Mouse (Mus musculus): ENCODE results near the gene Bik. TPM values are rescaled to one million over a fixed set of nuclear protein-coding genes. Genes with fewer than 3 reads are reported as not detected.
A peak's percentile ranks its signal among the peaks of the same experiment; 100 is the strongest.

The Bik gene
- polyA plus RNA-seq, 1 experiment from 2014 or later: 3.2 TPM

- DNase-seq (ENCODE audit: low spot score): no peak
- Histone ChIP-seq H3K9ac (ENCODE audit: low read length) (no peak overlapping the region), H3K36me3 (ENCODE audit: control insufficient read depth, insufficient read depth, low read length) (peaks cover 2% of the 10 kb centered on the region; the same call in 1 of the 2 replicates), H3K9me3 (ENCODE audit: control insufficient read depth, low read length) (no peaks in the 10 kb centered on the region), H3K4me2 (ENCODE audit: low read depth, severe bottlenecking) (no peak overlapping the region), H3K27me3 (ENCODE audit: control insufficient read depth, insufficient read depth, low read length) (no peaks in the 10 kb centered on the region), H3K4me3 (ENCODE audit: low read depth, low read length) (no peak overlapping the region), H3K4me1 (ENCODE audit: control insufficient read depth, insufficient read depth, low read length) (no peaks in the 10 kb centered on the region), H3K27ac (replicated peaks; ENCODE audit: low read depth, low read length) (no peak overlapping the region)
- WGBS: 82% methylated on average over 9 of the region's 9 CpGs
- no peak for ATAC-seq (ENCODE audit: insufficient number of reproducible peaks, low FRiP score, low TSS enrichment, low read depth)
Measured at GRCm38 (mm10) chr15:83541647-83542287, 15.1 kb downstream of the Bik start.

- no peak for ATAC-seq (ENCODE audit: insufficient number of reproducible peaks, low FRiP score, low TSS enrichment, low read depth)
- WGBS: 91% methylated on average over 7 of the region's 7 CpGs
Measured at GRCm38 (mm10) chr15:83546029-83546428, 19.4 kb downstream of the Bik start.

DNA sequence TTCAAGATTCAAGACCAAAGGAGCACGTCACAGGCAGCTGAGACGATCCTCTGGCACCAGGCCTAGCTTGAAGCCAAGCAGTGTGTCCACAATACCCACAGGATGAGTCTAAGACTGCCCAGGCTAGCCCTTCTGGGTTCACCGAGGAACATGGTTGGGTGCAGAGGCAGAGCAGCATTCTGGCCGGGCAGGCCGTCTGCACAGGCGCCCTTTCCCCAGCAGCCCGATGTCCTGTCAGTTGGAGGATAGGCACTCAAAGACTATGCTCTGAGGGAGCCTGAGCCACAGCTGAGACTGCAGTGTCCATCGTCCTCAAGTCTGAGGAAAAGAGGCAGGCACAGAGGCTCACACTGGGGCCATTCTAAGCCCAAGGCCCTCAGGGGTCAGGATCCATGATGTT lies 20.5 kb downstream of the Bik start:
- Histone ChIP-seq H3K4me2 (ENCODE audit: low read depth, severe bottlenecking) (no peak overlapping the region), H3K4me1 (ENCODE audit: control insufficient read depth, insufficient read depth, low read length) (no peaks in the 10 kb centered on the region), H3K9ac (ENCODE audit: low read length) (no peak overlapping the region), H3K4me3 (ENCODE audit: low read depth, low read length) (no peak overlapping the region), H3K36me3 (ENCODE audit: control insufficient read depth, insufficient read depth, low read length) (peaks cover 18% of the 10 kb centered on the region), H3K27ac (replicated peaks; ENCODE audit: low read depth, low read length) (no peak overlapping the region), H3K27me3 (ENCODE audit: control insufficient read depth, insufficient read depth, low read length) (no peaks in the 10 kb centered on the region), H3K9me3 (ENCODE audit: control insufficient read depth, low read length) (no peaks in the 10 kb centered on the region)
- ATAC-seq (ENCODE audit: insufficient number of reproducible peaks, low FRiP score, low TSS enrichment, low read depth) (no peak), DNase-seq (ENCODE audit: low spot score) (no peak)
- 92% methylated on average over 8 of the region's 8 CpGs for WGBS

More at GRCm38 (mm10) chr15:83546029-83546428, 19.4 kb downstream of the Bik start:
- Histone ChIP-seq H3K36me3 (ENCODE audit: control insufficient read depth, insufficient read depth, low read length) (peaks cover 18% of the 10 kb centered on the region), H3K9ac (ENCODE audit: low read length) (no peak overlapping the region), H3K4me2 (ENCODE audit: low read depth, severe bottlenecking) (no peak overlapping the region), H3K9me3 (ENCODE audit: control insufficient read depth, low read length) (no peaks in the 10 kb centered on the region), H3K4me3 (ENCODE audit: low read depth, low read length) (no peak overlapping the region), H3K27ac (replicated peaks; ENCODE audit: low read depth, low read length) (no peak overlapping the region), H3K27me3 (ENCODE audit: control insufficient read depth, insufficient read depth, low read length) (no peaks in the 10 kb centered on the region), H3K4me1 (ENCODE audit: control insufficient read depth, insufficient read depth, low read length) (no peaks in the 10 kb centered on the region)
- DNase-seq (ENCODE audit: low spot score): no peak

DNA sequence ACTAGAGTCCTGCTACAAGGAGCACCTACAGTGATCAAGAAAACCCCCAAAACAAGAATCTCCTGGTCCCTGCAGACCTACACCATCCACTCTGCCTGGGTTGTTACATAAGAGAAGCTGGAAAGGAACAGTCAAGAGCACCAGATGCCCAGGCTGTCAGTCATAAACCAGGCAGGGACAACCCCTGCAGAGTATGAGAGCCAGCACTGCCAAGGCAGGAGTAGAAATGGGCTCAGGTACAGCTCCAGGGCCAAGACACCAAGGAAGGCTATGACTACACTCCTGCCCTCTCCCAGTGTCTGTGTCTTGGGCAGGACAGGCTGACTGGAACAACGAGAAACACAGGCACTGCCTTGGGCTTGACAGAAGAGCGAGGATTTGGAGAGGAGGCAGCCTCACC lies 23.5 kb downstream of the Bik start:
- Histone ChIP-seq H3K27me3 (ENCODE audit: control insufficient read depth, insufficient read depth, low read length) (no peaks in the 10 kb centered on the region), H3K4me1 (ENCODE audit: control insufficient read depth, insufficient read depth, low read length) (no peaks in the 10 kb centered on the region), H3K36me3 (ENCODE audit: control insufficient read depth, insufficient read depth, low read length) (peaks cover 18% of the 10 kb centered on the region), H3K9ac (ENCODE audit: low read length) (no peak overlapping the region), H3K27ac (replicated peaks; ENCODE audit: low read depth, low read length) (no peak overlapping the region), H3K9me3 (ENCODE audit: control insufficient read depth, low read length) (no peaks in the 10 kb centered on the region), H3K4me2 (ENCODE audit: low read depth, severe bottlenecking) (no peak overlapping the region), H3K4me3 (ENCODE audit: low read depth, low read length) (no peak overlapping the region)
- no peak for DNase-seq (ENCODE audit: low spot score)
- 90% methylated on average over 2 of the region's 2 CpGs for WGBS
- no peak for ATAC-seq (ENCODE audit: insufficient number of reproducible peaks, low FRiP score, low TSS enrichment, low read depth)

DNA sequence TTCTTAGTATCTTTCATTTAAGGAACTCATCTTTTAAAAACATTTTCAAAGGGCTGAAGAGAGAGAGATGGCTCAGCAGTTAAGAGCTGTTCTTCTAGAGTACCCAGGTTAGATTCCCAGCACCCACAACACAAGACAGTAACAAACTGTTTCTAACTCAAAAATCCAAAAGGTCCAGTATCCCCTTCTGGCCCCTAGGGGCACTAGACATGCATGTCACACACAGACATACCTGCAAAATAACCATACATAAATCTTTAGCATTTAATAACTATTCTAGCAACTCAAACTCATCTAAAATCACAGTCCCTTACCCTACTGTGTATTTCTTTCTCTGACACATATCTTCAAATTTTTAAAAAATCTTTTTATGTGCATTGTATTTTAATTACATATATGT lies 27.2 kb downstream of the Bik start:
- H3K4me2 ChIP-seq (ENCODE audit: low read depth, severe bottlenecking): no peak overlapping the region
- no peak overlapping the region for H3K4me3 ChIP-seq (ENCODE audit: low read depth, low read length)
- peaks cover 7% of the 10 kb centered on the region for H3K36me3 ChIP-seq (ENCODE audit: control insufficient read depth, insufficient read depth, low read length)
- H3K9ac ChIP-seq (ENCODE audit: low read length): no peak overlapping the region
- no peak overlapping the region for H3K27ac ChIP-seq (replicated peaks; ENCODE audit: low read depth, low read length)
- no peaks in the 10 kb centered on the region for H3K9me3 ChIP-seq (ENCODE audit: control insufficient read depth, low read length)
- H3K4me1 ChIP-seq (ENCODE audit: control insufficient read depth, insufficient read depth, low read length): no peaks in the 10 kb centered on the region
- no peak for ATAC-seq (ENCODE audit: insufficient number of reproducible peaks, low FRiP score, low TSS enrichment, low read depth)
- DNase-seq (ENCODE audit: low spot score): no peak
- H3K27me3 ChIP-seq (ENCODE audit: control insufficient read depth, insufficient read depth, low read length): no peaks in the 10 kb centered on the region

- H3K36me3 ChIP-seq (ENCODE audit: control insufficient read depth, insufficient read depth, low read length): no peaks in the 10 kb centered on the region; the same call in none of the 2 replicates
- no peaks in the 10 kb centered on the region for H3K9me3 ChIP-seq (ENCODE audit: control insufficient read depth, low read length)
- H3K4me3 ChIP-seq (ENCODE audit: low read depth, low read length): peak overlapping the region; percentile 69
- H3K27me3 ChIP-seq (ENCODE audit: control insufficient read depth, insufficient read depth, low read length): no peaks in the 10 kb centered on the region
- peak overlapping the region; percentile 64 for H3K4me2 ChIP-seq (ENCODE audit: low read depth, severe bottlenecking)
- ATAC-seq (ENCODE audit: insufficient number of reproducible peaks, low FRiP score, low TSS enrichment, low read depth): peak; percentile 83
- H3K27ac ChIP-seq (replicated peaks; ENCODE audit: low read depth, low read length): peak overlapping the region; percentile 91
- no peaks in the 10 kb centered on the region for H3K4me1 ChIP-seq (ENCODE audit: control insufficient read depth, insufficient read depth, low read length)
- WGBS: under 1% methylated on average over 65 of the region's 74 CpGs
- peak overlapping the region; percentile 96 for H3K9ac ChIP-seq (ENCODE audit: low read length)
- DNase-seq (ENCODE audit: low spot score): peak; percentile 92
Measured at GRCm38 (mm10) chr15:83555161-83555974, 28.7 kb downstream of the Bik start.

GRCm38 (mm10) chr15:83560941-83561477 lies 34.3 kb downstream of the Bik start:
- WGBS: 74% methylated on average over 5 of the region's 5 CpGs
- H3K27me3 ChIP-seq (ENCODE audit: control insufficient read depth, insufficient read depth, low read length): no peaks in the 10 kb centered on the region
- no peaks in the 10 kb centered on the region for H3K9me3 ChIP-seq (ENCODE audit: control insufficient read depth, low read length)
- H3K36me3 ChIP-seq (ENCODE audit: control insufficient read depth, insufficient read depth, low read length): no peaks in the 10 kb centered on the region
- ATAC-seq (ENCODE audit: insufficient number of reproducible peaks, low FRiP score, low TSS enrichment, low read depth) (no peak), DNase-seq (ENCODE audit: low spot score) (no peak)
- H3K4me2 ChIP-seq (ENCODE audit: low read depth, severe bottlenecking): no peak overlapping the region
- no peak overlapping the region for H3K9ac ChIP-seq (ENCODE audit: low read length)
- no peak overlapping the region for H3K4me3 ChIP-seq (ENCODE audit: low read depth, low read length)
- peaks cover 14% of the 10 kb centered on the region for H3K4me1 ChIP-seq (ENCODE audit: control insufficient read depth, insufficient read depth, low read length)
- H3K27ac ChIP-seq (replicated peaks; ENCODE audit: low read depth, low read length): no peak overlapping the region

DNA sequence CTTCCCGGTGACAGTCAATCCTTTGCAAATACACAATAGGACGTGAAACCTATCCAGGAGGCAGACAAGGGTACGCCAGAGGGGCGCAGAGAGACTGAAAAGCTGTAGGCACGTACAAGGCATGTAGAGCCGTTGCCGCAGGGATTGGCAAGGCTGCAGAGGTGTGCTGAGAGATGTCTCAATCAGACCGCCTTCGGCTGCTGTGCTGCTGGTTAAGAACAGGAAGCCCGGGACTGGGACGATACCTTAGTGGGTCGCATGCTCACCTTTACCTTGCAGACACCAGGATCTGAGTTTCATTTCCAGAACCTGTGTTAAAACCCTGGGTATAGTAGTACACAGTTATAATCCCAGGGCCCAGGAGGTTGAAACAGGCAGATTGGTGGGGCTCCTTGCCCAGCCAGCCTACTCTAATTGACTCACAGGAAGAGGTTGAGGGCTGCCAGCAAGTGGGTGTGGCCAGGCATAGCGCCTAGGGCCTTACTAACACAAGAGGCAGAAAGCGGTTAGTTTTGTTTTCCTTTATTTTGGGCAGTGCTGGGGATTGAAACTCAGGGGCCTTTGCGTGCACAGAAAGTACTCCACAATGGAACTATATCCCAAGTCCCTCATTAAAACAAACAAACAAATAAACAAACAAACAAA lies 36.1 kb downstream of the Bik start:
- no peak overlapping the region for H3K27ac ChIP-seq (replicated peaks; ENCODE audit: low read depth, low read length)
- H3K9ac ChIP-seq (ENCODE audit: low read length): no peak overlapping the region; the same call in 1 of the 2 replicates
- no peaks in the 10 kb centered on the region for H3K27me3 ChIP-seq (ENCODE audit: control insufficient read depth, insufficient read depth, low read length)
- H3K36me3 ChIP-seq (ENCODE audit: control insufficient read depth, insufficient read depth, low read length): no peaks in the 10 kb centered on the region
- H3K9me3 ChIP-seq (ENCODE audit: control insufficient read depth, low read length): no peaks in the 10 kb centered on the region
- ATAC-seq (ENCODE audit: insufficient number of reproducible peaks, low FRiP score, low TSS enrichment, low read depth) (no peak), DNase-seq (ENCODE audit: low spot score) (peak; percentile 68)
- H3K4me3 ChIP-seq (ENCODE audit: low read depth, low read length): peak overlapping the region; percentile 14; the same call in 1 of the 2 replicates
- H3K4me2 ChIP-seq (ENCODE audit: low read depth, severe bottlenecking): peak overlapping the region; percentile 99
- H3K4me1 ChIP-seq (ENCODE audit: control insufficient read depth, insufficient read depth, low read length): peaks cover 14% of the 10 kb centered on the region
- WGBS: 36% methylated on average over 15 of the region's 15 CpGs
